Mouse (Mus musculus) thymus, adult 2 months (tissue): ENCODE results near the gene Map4k4.

Experiments
- CTCF ChIP-seq: fragments of 200-500 bp; IDR thresholded peaks from 2 replicates; pipeline ENCODE4 v1.5.1; 2012; ENCODE audit warnings: mild to moderate bottlenecking, control low read depth, low read length, moderate library complexity, borderline replicate concordance; ENCODE audit not compliant: control insufficient read depth, poor library complexity, insufficient read depth; ENCODE audit errors: extremely low read depth
- POLR2A ChIP-seq: fragments of 200-500 bp; IDR thresholded peaks from 2 replicates; pipeline ENCODE4 v1.6.1; 2012; ENCODE audit warnings: mild to moderate bottlenecking, low read length, control low read depth, moderate library complexity; ENCODE audit not compliant: control insufficient read depth, poor library complexity, insufficient read depth; ENCODE audit errors: extremely low read depth

GRCm38 (mm10) chr1:40030976-40031356 lies 130.3 kb downstream of the Map4k4 start:
- no peak for TF ChIP-seq CTCF
- no peak for TF ChIP-seq POLR2A
